Mouse (Mus musculus): ENCODE results near the gene Gosr1. TPM values are rescaled to one million over a fixed set of nuclear protein-coding genes. Genes with fewer than 3 reads are reported as not detected.
"Not testable (repeated sequence)": the region's sequence is repeated elsewhere in the genome, so short reads cannot be mapped to it uniquely, and the experiment has no call there.

Gene Gosr1
- total and polyA plus RNA-seq, 2 experiments from 2014 or later = 15.3 to 16.8 TPM

GRCm38 (mm10) chr11:76695810-76696209 lies 67.6 kb downstream of the Gosr1 start:
- Histone ChIP-seq H3K4me1 (ENCODE audit: control insufficient read depth, insufficient read depth) (0 out of 2 replicates have a peak, but pooled peaks cover 4% of the 10 kb centered on the region), H3K4me2 (ENCODE audit: low read depth, low read length) (no peak overlapping the region), H3K9ac (replicated peaks; ENCODE audit: low read depth, low read length) (no peak overlapping the region), H3K27me3 (ENCODE audit: control insufficient read depth, insufficient read depth, low read length) (no peaks in the 10 kb centered on the region), H3K36me3 (replicated peaks; ENCODE audit: control insufficient read depth, insufficient read depth, low read length) (no peaks in the 10 kb centered on the region), H3K27ac (ENCODE audit: low read depth) (no peak overlapping the region), H3K9me3 (replicated peaks; ENCODE audit: control insufficient read depth, low read length) (no peaks in the 10 kb centered on the region), H3K4me3 (ENCODE audit: low read depth, low read length) (no peak overlapping the region)
- WGBS = 57% methylated on average over 6 of the region's 6 CpGs
- TF ChIP-seq CTCF (IDR thresholded peaks at IDR 0.05; ENCODE audit: low read depth) (no peak), EP300 (IDR thresholded peaks at IDR 0.05; ENCODE audit: low read depth) (no peak)
- no peak for DNase-seq (ENCODE audit: low spot score)
- ATAC-seq (ENCODE audit: insufficient read depth, low read depth) = no peak

- TF ChIP-seq CTCF (IDR thresholded peaks at IDR 0.05; ENCODE audit: low read depth) (no peak), EP300 (IDR thresholded peaks at IDR 0.05; ENCODE audit: low read depth) (no peak)
- no peak overlapping the region for H3K9ac ChIP-seq (replicated peaks; ENCODE audit: low read depth, low read length)
- DNase-seq (ENCODE audit: low spot score) = no peak
- no peak for ATAC-seq (ENCODE audit: insufficient read depth, low read depth)
- H3K36me3 ChIP-seq (replicated peaks; ENCODE audit: control insufficient read depth, insufficient read depth, low read length) = no peaks in the 10 kb centered on the region
- H3K27me3 ChIP-seq (ENCODE audit: control insufficient read depth, insufficient read depth, low read length) = no peaks in the 10 kb centered on the region
- H3K4me3 ChIP-seq (ENCODE audit: low read depth, low read length) = no peak overlapping the region
- no peak overlapping the region for H3K27ac ChIP-seq (ENCODE audit: low read depth)
- 66% methylated on average over 3 of the region's 3 CpGs for WGBS
- no peak overlapping the region for H3K4me2 ChIP-seq (ENCODE audit: low read depth, low read length)
- no peaks in the 10 kb centered on the region for H3K9me3 ChIP-seq (replicated peaks; ENCODE audit: control insufficient read depth, low read length)
- H3K4me1 ChIP-seq (ENCODE audit: control insufficient read depth, insufficient read depth) = no peaks in the 10 kb centered on the region
Measured at GRCm38 (mm10) chr11:76692096-76692495, 71.3 kb downstream of the Gosr1 start.

GRCm38 (mm10) chr11:76685604-76686003 lies 77.8 kb downstream of the Gosr1 start:
- Histone ChIP-seq H3K4me3 (ENCODE audit: low read depth, low read length) (no peak overlapping the region), H3K9me3 (replicated peaks; ENCODE audit: control insufficient read depth, low read length) (no peaks in the 10 kb centered on the region), H3K4me2 (ENCODE audit: low read depth, low read length) (no peak overlapping the region), H3K4me1 (ENCODE audit: control insufficient read depth, insufficient read depth) (no peaks in the 10 kb centered on the region), H3K36me3 (replicated peaks; ENCODE audit: control insufficient read depth, insufficient read depth, low read length) (no peaks in the 10 kb centered on the region), H3K27me3 (ENCODE audit: control insufficient read depth, insufficient read depth, low read length) (no peaks in the 10 kb centered on the region), H3K27ac (ENCODE audit: low read depth) (no peak overlapping the region), H3K9ac (replicated peaks; ENCODE audit: low read depth, low read length) (no peak overlapping the region)
- ATAC-seq (ENCODE audit: insufficient read depth, low read depth) (no peak), DNase-seq (ENCODE audit: low spot score) (no peak)
- TF ChIP-seq CTCF (IDR thresholded peaks at IDR 0.05; ENCODE audit: low read depth) (no peak), EP300 (IDR thresholded peaks at IDR 0.05; ENCODE audit: low read depth) (no peak)
- 61% methylated on average over 2 of the region's 2 CpGs for WGBS

- 28% methylated on average over 7 of the region's 8 CpGs for WGBS
- H3K9ac ChIP-seq (replicated peaks; ENCODE audit: low read depth, low read length); H3K4me3 ChIP-seq (ENCODE audit: low read depth, low read length); ATAC-seq (ENCODE audit: insufficient read depth, low read depth); H3K27ac ChIP-seq (ENCODE audit: low read depth); DNase-seq (ENCODE audit: low spot score); H3K9me3 ChIP-seq (replicated peaks; ENCODE audit: control insufficient read depth, low read length); H3K4me1 ChIP-seq (ENCODE audit: control insufficient read depth, insufficient read depth); H3K36me3 ChIP-seq (replicated peaks; ENCODE audit: control insufficient read depth, insufficient read depth, low read length): not testable (repeated sequence)
- Histone ChIP-seq H3K27me3 (ENCODE audit: control insufficient read depth, insufficient read depth, low read length) (peaks cover 12% of the 10 kb centered on the region), H3K4me2 (ENCODE audit: low read depth, low read length) (peak within 1 kb of the TSS; percentile 18; the same call in 1 of the 2 replicates)
Measured at GRCm38 (mm10) chr11:76679508-76679907, 83.9 kb downstream of the Gosr1 start, which contains the start of gene Trarg1. Gene Trarg1 (plus strand): TSS chr11:76679808.

Other genes starting within 250 kb of the Gosr1 start
- 37.3 and 48.9 TPM in 2 replicates for gene Abr, start 141.3 kb downstream of the Gosr1 start, total RNA-seq (2014; rRNA removed; ENCODE audit: low replicate concordance)
- 12.1 and 14.1 TPM in 2 replicates for gene Abr, start 141.3 kb downstream of the Gosr1 start, polyA plus RNA-seq (2015; fragmentation: Nextera tagmentation; extraction: Ambion mirVana)
- gene Bhlha9, start 91.1 kb downstream of the Gosr1 start, total RNA-seq (2014; rRNA removed; ENCODE audit: low replicate concordance) = not detected in 2 replicates
- not detected in 2 replicates for gene Bhlha9, start 91.1 kb downstream of the Gosr1 start, polyA plus RNA-seq (2015; fragmentation: Nextera tagmentation; extraction: Ambion mirVana)
- gene Trarg1, start 83.8 kb downstream of the Gosr1 start, total RNA-seq (2014; rRNA removed; ENCODE audit: low replicate concordance) = 0.46 and 0.50 TPM in 2 replicates
- gene Trarg1, start 83.8 kb downstream of the Gosr1 start, polyA plus RNA-seq (2015; fragmentation: Nextera tagmentation; extraction: Ambion mirVana) = 0.82 and 0.92 TPM in 2 replicates
- gene Cpd, start 83.4 kb upstream of the Gosr1 start, total RNA-seq (2014; rRNA removed; ENCODE audit: low replicate concordance) = 58.6 and 66.9 TPM in 2 replicates
- 7.6 and 8.6 TPM in 2 replicates for gene Cpd, start 83.4 kb upstream of the Gosr1 start, polyA plus RNA-seq (2015; fragmentation: Nextera tagmentation; extraction: Ambion mirVana)
- gene Tmigd1, start 138.6 kb upstream of the Gosr1 start, total RNA-seq (2014; rRNA removed; ENCODE audit: low replicate concordance) = not detected in 2 replicates
- gene Tmigd1, start 138.6 kb upstream of the Gosr1 start, polyA plus RNA-seq (2015; fragmentation: Nextera tagmentation; extraction: Ambion mirVana) = 0.41 and 0.56 TPM in 2 replicates
- gene Blmh, start 161.2 kb upstream of the Gosr1 start, total RNA-seq (2014; rRNA removed; ENCODE audit: low replicate concordance) = 40.2 and 92.9 TPM in 2 replicates
- 63.1 and 63.7 TPM in 2 replicates for gene Blmh, start 161.2 kb upstream of the Gosr1 start, polyA plus RNA-seq (2015; fragmentation: Nextera tagmentation; extraction: Ambion mirVana)
- gene Slc6a4, start 235.0 kb upstream of the Gosr1 start, total RNA-seq (2014; rRNA removed; ENCODE audit: low replicate concordance) = 0.08 and 1.4 TPM in 2 replicates
- gene Slc6a4, start 235.0 kb upstream of the Gosr1 start, polyA plus RNA-seq (2015; fragmentation: Nextera tagmentation; extraction: Ambion mirVana) = 0.44 and 0.71 TPM in 2 replicates